Mouse (Mus musculus): ENCODE measurements around the gene Unc79.

GRCm38 (mm10) chr12:102908191-102908590 lies 40.5 kb upstream of the Unc79 start:
- no peak for TF ChIP-seq CTCF (IDR thresholded peaks at IDR 0.05; ENCODE audit: control insufficient read depth, insufficient read depth, insufficient replicate concordance, low read depth, low read length)
- no peak for TF ChIP-seq POLR2A (IDR thresholded peaks at IDR 0.05; ENCODE audit: control insufficient read depth, low read depth, low read length)
